ENCODE assay signal across 8 mouse cellular contexts in genomic region chr10:81407539-81408423, GRCm38 (mm10). TPM values are rescaled to one million over a fixed set of nuclear protein-coding genes. Genes with fewer than 3 reads are reported as not detected.
A peak's percentile ranks its signal among the peaks of the same experiment; 100 is the strongest.
DNase-seq lines count a peak whose midpoint lies in the region; ATAC-seq and TF ChIP-seq lines count a peak whose summit lies in the region.

No protein-coding gene starts in this region.

- no peak for TF ChIP-seq POLR2A in brain, embryonic 14.5 days (IDR thresholded peaks at IDR 0.05; ENCODE audit: borderline replicate concordance, extremely low read depth, insufficient read depth, insufficient read length, poor library complexity, severe bottlenecking)

- TF ChIP-seq CTCF in layer of hippocampus, adult 2 months (conservative IDR thresholded peaks at IDR 0.05), result no peak
- no peak for TF ChIP-seq CTCF in brain, embryonic 14.5 days (IDR thresholded peaks at IDR 0.05; ENCODE audit: borderline replicate concordance, extremely low read depth, insufficient read depth, insufficient read length)

- peak; percentile 57 for ATAC-seq in erythroid progenitor cell, adult 5-6 weeks (replicated peaks; ENCODE audit: low FRiP score, poor library complexity, severe bottlenecking)

- peak overlapping the region; percentile 23 for H3K4me3 ChIP-seq in layer of hippocampus, adult 2 months

- peak overlapping the region; percentile 96 for H3K27ac ChIP-seq in layer of hippocampus, adult 2 months

- no peak for DNase-seq in layer of hippocampus, adult 2 months (ENCODE audit: low spot score in 2 of 2)
- no peak for DNase-seq in layer of hippocampus, postnatal 25 days (ENCODE audit: extremely low spot score in 1 of 2, low spot score in 1 of 2)
- DNase-seq in brain, embryonic 14.5 days (ENCODE audit: low read depth), result peak; percentile 85
- peak; percentile 86 for DNase-seq in heart, postnatal 4 days
- DNase-seq in layer of hippocampus, postnatal 36 days, result peak; percentile 61 to 63
- DNase-seq in lung, postnatal 36 days, result peak; percentile 95
- peak; percentile 55 for DNase-seq in right cerebral cortex, postnatal 14 days

RNA-seq across cellular contexts. Expression of gene Smim24, which starts 14.9 kb away (rescaled TPM):
- 1 to 10 TPM; 1.9 to 2.1 TPM for total RNA-seq in layer of hippocampus, adult 2 months (2021)
- 1 to 10 TPM; 1.4 to 3.1 TPM for total RNA-seq in layer of hippocampus, postnatal 25 days (2021)
- 3.0 and 4.2 TPM in 2 replicates for polyA plus RNA-seq in brain, embryonic 14.5 days (2012; rRNA removed)
- total RNA-seq in erythroid progenitor cell, adult 5-6 weeks (2015; ENCODE audit: low replicate concordance), result 5.4 and 7.5 TPM in 2 replicates
- total RNA-seq in erythroid progenitor cell, adult 5-6 weeks (2017; ENCODE audit: low replicate concordance), result 4.2 TPM in 1 of 2 replicates, not detected in the other
- 1 to 10 TPM; 1.9 to 2.4 TPM for total RNA-seq in heart, postnatal 4 days (2021)
- total RNA-seq in layer of hippocampus, postnatal 36 days (2021), result 1 to 10 TPM; 1.6 to 1.7 TPM

RNA-seq across cellular contexts. Expression of gene Gm48552, which starts 19.0 kb away (rescaled TPM):
- total RNA-seq in layer of hippocampus, adult 2 months (2021), result 1 to 10 TPM; 5.5 to 8.1 TPM
- total RNA-seq in layer of hippocampus, postnatal 25 days (2021), result 1 to 10 TPM; 3.2 to 4.7 TPM
- 8.7 and 9.4 TPM in 2 replicates for polyA plus RNA-seq in brain, embryonic 14.5 days (2012; rRNA removed)
- not detected in 2 replicates for total RNA-seq in erythroid progenitor cell, adult 5-6 weeks (2015; ENCODE audit: low replicate concordance)
- total RNA-seq in erythroid progenitor cell, adult 5-6 weeks (2017; ENCODE audit: low replicate concordance), result not detected in 2 replicates
- under 1 TPM; 0.72 to 0.98 TPM for total RNA-seq in heart, postnatal 4 days (2021)
- total RNA-seq in layer of hippocampus, postnatal 36 days (2021), result 1 to 10 TPM; 4.5 to 7.1 TPM

RNA-seq across cellular contexts. Expression of gene Gm48551, which starts 23.5 kb away (rescaled TPM):
- 1 to 10 TPM; 4.4 to 6.1 TPM for total RNA-seq in layer of hippocampus, adult 2 months (2021)
- 1 to 10 TPM; 2.6 to 3.7 TPM for total RNA-seq in layer of hippocampus, postnatal 25 days (2021)
- 6.8 and 9.6 TPM in 2 replicates for polyA plus RNA-seq in brain, embryonic 14.5 days (2012; rRNA removed)
- 2.1 and 4.3 TPM in 2 replicates for total RNA-seq in erythroid progenitor cell, adult 5-6 weeks (2015; ENCODE audit: low replicate concordance)
- not detected in 2 replicates for total RNA-seq in erythroid progenitor cell, adult 5-6 weeks (2017; ENCODE audit: low replicate concordance)
- total RNA-seq in heart, postnatal 4 days (2021), result under 1 TPM; 0.55 to 0.70 TPM
- total RNA-seq in layer of hippocampus, postnatal 36 days (2021), result 1 to 10 TPM; 4.0 to 6.6 TPM

RNA-seq across cellular contexts. Expression of gene Dohh, which starts 23.6 kb away (rescaled TPM):
- total RNA-seq in layer of hippocampus, adult 2 months (2021), result 10 to 100 TPM; 75.9 to 79.7 TPM
- total RNA-seq in layer of hippocampus, postnatal 25 days (2021), result 10 to 100 TPM; 79.1 to 87.1 TPM
- 64.0 and 67.4 TPM in 2 replicates for polyA plus RNA-seq in brain, embryonic 14.5 days (2012; rRNA removed)
- total RNA-seq in erythroid progenitor cell, adult 5-6 weeks (2015; ENCODE audit: low replicate concordance), result 8.8 TPM in 1 of 2 replicates, not detected in the other
- 4.0 and 17.2 TPM in 2 replicates for total RNA-seq in erythroid progenitor cell, adult 5-6 weeks (2017; ENCODE audit: low replicate concordance)
- 10 to 100 TPM; 52.9 to 55.9 TPM for total RNA-seq in heart, postnatal 4 days (2021)
- total RNA-seq in layer of hippocampus, postnatal 36 days (2021), result 10 to 100 TPM; 72.5 to 76.9 TPM

RNA-seq across cellular contexts. Expression of gene Fzr1, which starts 29.5 kb away (rescaled TPM):
- total RNA-seq in layer of hippocampus, adult 2 months (2021), result 10 to 100 TPM; 70.1 to 72.0 TPM
- 10 to 100 TPM; 65.9 to 66.6 TPM for total RNA-seq in layer of hippocampus, postnatal 25 days (2021)
- 154 and 184 TPM in 2 replicates for polyA plus RNA-seq in brain, embryonic 14.5 days (2012; rRNA removed)
- total RNA-seq in erythroid progenitor cell, adult 5-6 weeks (2015; ENCODE audit: low replicate concordance), result 235 and 246 TPM in 2 replicates
- total RNA-seq in erythroid progenitor cell, adult 5-6 weeks (2017; ENCODE audit: low replicate concordance), result 247 and 266 TPM in 2 replicates
- total RNA-seq in heart, postnatal 4 days (2021), result 10 to 100 TPM; 55.4 to 56.8 TPM
- 10 to 100 TPM; 61.5 to 68.9 TPM for total RNA-seq in layer of hippocampus, postnatal 36 days (2021)

Comparison
In these comparisons a context has a peak if more than half of its experiments do, and no peak if none do; other contexts are left out.
1. DNase-seq: peak in brain, embryonic 14.5 days (single experiment), heart, postnatal 4 days (single experiment), layer of hippocampus, postnatal 36 days (2 of 2), lung, postnatal 36 days (single experiment) and right cerebral cortex, postnatal 14 days (single experiment); none in layer of hippocampus, adult 2 months (0 of 2) and layer of hippocampus, postnatal 25 days (0 of 2).